Mouse (Mus musculus): Measurements from ENCODE around the gene Dcaf5. TPM values are rescaled to one million over a fixed set of nuclear protein-coding genes. Genes with fewer than 3 reads are reported as not detected.

Dcaf5 gene
- total RNA-seq, 4 experiments from 2014 or later = 30.8 to 46.6 (median 38.2) TPM

DNA sequence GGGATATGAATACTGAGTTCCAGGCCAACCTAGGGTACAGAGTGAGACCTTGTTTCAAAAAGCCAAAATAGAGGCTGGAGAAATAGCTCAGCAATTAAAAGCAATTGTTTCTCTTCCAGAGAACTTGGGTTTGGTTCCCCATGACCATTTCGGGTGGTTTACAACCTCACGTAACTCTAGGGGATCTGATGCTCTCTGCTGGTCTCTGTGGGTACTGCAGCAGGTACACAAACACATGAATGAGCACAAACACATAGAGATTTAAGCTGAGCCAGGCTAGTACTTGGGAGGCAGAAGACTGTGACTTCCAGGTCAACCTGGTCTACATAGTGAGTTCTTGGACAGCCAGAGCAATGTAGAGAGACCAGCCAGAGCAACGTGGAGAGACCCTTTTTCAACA lies 28.6 kb downstream of the Dcaf5 start:
- peak; percentile 26 for DNase-seq (ENCODE audit: low spot score)

DNA sequence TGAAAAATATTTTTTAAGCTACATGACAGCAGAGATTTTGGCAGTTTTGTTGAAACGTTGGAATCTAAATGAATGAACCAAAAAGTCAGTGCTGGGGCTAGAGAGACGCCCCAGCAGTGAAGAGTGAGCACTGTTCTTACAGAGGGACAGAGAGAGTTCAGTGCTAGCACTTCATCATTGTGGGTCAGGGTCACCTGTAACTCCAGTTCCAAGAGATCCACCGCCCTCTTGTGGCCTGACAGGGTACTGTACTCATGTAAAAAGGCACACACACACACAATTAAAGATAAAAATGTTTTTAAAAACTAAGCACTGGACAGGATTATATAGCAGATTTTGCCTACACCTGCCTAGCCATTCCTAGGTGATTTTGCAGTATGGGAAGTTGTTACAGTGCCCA lies 29.8 kb downstream of the Dcaf5 start:
- no peak for DNase-seq (ENCODE audit: low spot score)

DNA sequence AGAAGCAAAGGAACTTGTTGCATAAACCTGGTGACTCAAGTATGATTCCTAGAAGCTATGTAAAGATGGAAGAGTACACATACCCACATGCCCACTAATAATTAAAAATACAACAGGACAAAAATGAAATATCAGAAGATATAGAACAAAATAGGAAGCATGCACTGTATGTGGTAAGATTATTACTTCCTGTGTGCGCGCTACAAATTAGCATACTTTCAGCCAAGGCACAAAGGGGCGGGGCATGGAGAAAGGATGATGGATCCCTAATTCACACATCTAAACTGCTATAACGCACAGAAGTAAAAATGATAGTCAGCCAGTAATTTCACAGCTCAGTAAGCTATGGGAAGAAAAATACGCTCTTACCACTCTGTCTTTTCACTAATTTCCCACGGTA lies 32.3 kb downstream of the Dcaf5 start:
- no peak for DNase-seq (ENCODE audit: low spot score)

DNA sequence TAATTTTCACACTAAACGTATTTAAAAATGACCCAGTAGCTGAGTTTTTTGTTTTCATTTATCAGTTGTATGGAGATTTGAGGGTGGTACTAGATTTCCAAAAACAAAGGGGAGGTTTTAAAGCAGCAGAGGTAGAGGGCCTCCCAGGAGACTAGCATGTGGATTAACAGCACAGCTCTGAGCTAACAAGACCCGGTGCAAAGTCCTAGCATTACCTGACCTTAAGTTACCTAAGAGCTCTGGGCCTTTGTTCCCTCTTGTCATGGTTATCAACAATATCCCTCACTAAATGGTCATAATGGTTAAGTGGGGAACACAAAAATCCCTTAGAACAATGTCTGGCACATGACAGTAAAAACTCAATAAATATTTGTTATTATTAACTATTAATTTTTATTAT lies 37.3 kb downstream of the Dcaf5 start:
- DNase-seq (ENCODE audit: low spot score) = no peak

DNA sequence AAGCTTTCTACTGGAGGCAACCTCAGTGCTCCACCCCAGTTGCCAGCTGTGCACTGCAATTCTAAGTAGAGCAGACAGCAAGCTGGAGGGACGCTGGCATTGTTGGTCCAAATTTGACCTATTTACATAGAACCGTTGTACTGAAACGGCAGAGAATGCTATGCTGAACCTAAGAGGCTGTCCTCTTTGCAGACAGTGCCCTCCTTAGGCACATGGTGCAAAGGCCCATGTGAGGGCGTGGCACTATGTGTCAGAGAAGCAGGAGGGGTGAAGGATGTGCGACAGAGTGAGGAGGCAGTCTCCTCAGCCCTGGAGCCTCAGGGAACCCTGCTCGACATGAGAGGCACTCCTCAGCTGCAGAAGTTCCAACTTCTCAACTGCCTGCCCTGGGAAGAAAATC lies 40.0 kb downstream of the Dcaf5 start:
- no peak for DNase-seq (ENCODE audit: low spot score)

DNA sequence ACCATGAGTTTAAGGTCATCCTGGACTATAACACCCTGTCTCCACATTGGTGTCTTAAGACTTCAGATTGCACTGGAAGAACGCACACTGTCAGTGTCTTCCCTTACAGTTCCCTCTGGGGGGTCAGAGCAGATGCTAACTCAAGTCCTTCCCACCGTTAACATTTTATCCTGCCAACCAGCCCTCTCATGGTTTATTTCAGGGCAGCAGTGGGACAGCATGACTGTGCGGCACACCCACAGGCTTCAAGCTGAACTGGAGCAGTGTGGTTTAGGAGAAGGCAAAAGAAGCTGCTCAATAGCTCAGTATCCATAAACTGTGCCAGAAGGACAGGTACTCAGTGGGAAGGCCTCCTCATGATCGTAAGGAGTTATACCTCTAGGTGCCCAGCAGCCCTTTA lies 41.1 kb downstream of the Dcaf5 start:
- DNase-seq (ENCODE audit: low spot score) = no peak

DNA sequence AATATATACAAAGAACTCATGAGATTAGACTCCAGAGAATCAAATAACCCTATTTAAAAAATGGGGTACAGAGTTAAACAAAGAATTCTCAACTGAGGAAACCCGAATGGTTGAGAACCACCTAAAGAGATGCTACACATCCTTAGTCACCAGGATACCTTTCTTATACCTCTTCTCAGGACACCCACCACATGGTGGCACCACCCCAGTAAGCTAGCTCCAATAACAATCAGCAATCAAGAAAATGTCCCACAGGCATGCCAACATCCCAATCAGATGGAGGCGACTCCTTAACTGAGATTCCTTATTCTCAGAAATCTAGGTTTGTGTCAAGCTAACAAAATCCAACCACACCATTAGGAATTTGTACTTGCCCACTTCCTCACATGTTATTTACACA lies 42.4 kb downstream of the Dcaf5 start:
- no peak for DNase-seq (ENCODE audit: low spot score)

DNA sequence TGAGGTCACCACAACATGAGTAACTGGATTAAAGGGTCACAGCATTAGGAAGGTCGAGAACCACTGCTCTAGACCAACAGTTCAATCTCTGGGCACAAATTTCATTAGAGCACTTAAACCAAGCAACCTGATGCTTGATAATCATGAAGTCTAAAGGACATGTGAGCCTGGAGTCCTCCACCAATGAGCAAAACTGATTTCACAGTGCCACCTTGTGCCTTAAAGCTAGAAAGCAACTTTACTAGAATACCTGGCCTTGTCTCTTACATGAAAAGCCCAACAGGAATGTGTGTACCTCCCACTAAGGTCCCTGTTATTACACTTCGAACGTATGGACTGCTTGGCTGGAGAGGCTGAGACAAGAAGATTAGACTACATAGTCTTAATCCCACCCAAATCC lies 47.0 kb downstream of the Dcaf5 start:
- peak; percentile 27 for DNase-seq (ENCODE audit: low spot score)

DNA sequence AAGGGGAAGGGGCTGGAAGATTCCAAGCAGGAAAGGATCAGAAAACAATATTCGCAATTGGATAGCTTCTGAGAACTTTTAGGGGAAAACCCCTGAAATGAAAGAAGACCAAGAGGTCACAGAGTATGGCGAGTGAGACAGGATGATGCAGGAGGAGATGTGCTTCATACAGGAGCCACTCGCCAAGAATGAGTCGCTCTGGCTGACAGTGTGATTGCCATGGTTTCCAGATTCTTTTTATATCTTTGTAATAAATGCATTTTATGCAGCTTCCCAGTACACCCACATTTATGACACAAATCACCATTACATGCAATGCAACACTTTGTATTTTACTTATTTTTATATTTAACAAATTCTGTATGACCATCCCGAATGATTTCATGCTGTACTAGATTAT lies 49.1 kb downstream of the Dcaf5 start:
- DNase-seq (ENCODE audit: low spot score) = no peak

DNA sequence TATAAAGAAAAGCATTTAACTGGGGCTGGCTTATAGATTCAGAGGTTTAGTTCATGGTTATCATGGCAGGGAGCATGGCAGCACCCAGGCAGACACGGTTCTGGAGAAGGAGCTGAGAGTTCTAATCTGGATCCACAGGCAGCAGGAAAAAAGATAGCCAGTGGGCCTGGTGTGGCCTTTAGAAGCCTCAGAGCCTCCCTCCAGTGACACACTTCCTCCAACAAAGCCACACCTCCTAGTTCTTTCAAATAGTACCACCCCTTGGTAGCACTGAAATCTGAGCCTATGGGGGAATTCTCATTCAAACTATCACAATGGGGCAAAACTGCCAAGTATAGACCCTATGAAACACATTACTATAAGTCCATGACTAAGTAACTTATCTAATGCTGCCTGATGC lies 51.0 kb downstream of the Dcaf5 start:
- DNase-seq (ENCODE audit: low spot score) = no peak

DNA sequence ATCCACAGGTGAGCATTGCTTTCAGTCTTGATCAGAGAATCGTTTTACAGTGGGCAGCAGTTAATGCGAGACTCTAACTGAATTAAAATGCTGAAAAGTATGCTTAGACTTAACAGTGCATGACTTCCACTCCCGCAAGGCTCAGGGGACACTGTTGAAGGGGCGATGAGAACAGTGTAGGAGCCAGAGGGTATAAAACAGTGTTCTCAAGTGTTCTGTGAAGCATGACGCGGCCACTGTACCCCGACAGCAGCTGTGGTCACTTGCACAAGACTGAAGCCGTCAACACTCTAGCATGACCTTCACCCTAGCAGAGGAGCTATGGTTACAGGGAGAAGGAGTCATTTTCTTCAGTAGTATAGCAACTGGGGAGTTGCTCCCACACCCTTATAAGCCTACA lies 52.9 kb downstream of the Dcaf5 start:
- DNase-seq (ENCODE audit: low spot score) = no peak

DNA sequence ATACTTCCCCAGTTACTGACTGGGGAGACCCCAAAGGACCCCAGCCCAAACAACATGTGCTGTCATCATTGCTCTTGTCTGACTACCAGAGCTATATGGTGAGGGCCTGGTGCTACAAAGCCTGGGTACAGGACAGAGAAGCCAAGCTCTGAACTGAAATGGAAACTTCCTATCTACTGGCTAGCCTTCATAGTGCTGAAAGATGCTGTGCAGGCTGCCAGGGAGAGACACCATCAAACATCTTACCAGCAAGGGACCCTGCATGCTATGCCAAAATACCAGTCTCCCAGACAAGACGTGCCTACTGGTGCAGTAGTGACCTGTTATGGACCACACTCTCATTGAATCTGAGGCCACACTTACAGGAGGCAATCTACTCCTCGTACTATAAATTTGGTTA lies 53.6 kb downstream of the Dcaf5 start:
- peak; percentile 52 for DNase-seq (ENCODE audit: low spot score)

DNA sequence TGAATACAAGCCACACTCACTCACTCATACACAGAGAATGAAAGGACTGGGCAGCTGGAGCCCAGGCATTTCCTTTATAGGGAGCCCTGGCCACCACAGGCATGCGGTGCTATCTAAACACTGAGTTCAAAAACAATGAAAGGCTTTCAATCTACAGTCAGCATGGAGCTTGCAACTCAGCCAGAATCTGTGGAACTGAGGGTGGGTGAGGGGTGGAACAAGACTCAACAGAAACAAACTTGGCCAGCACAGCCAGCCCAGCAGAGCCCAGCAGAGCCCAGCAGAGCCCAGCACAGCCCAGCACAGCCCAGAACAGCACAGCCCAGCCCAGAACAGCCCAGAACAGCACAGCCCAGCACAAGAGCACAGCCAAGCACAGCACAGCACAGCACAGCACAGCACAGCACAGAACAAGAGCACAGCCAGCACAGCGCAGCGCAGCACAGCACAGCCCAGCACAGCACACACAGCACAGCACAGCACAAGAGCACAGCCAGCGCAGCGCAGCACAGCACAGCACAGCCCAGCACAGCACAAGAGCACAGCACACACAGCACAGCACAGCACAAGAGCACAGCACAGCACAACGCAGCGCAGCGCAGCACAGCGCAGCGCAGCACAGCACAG lies 56.5 kb downstream of the Dcaf5 start:
- no peak for DNase-seq (ENCODE audit: low spot score)

DNA sequence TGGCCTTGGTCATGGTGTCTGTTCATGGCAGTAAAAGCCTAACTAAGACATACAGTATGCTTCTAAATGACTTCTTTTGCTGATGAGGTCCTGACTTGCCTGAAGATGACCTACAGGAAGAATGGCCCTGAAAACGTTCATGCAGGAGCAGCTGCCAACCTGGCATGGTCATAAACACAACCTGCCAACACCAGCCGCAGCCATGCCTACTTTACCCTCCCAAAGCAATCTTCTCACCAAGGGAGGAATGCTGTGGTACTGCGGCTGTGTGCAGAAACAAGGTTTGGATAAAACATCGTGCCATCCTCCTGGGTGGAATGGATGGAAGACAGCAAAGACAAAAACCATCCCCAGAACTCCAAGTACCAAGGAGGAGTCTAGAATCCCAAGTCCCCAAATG lies 57.0 kb downstream of the Dcaf5 start:
- peak; percentile 24 for DNase-seq (ENCODE audit: low spot score)

DNA sequence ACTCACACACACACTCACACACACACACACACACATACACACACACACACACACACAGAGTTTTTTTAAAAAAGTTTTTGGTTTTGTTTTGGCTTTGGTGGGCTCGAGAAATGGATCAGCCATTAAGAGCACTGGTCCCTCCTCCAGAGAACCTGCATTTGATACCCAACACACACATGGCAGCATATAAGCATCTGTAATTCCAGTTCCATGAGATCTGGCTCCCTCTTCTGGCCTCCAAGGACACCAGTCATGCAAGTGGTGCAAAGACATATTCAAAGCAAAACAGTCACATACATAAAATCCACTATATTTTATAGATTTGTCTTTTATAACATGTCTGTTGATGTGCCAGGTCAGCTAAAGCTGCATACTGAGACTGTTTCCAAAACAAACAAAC lies 58.8 kb downstream of the Dcaf5 start:
- DNase-seq (ENCODE audit: low spot score) = no peak

DNA sequence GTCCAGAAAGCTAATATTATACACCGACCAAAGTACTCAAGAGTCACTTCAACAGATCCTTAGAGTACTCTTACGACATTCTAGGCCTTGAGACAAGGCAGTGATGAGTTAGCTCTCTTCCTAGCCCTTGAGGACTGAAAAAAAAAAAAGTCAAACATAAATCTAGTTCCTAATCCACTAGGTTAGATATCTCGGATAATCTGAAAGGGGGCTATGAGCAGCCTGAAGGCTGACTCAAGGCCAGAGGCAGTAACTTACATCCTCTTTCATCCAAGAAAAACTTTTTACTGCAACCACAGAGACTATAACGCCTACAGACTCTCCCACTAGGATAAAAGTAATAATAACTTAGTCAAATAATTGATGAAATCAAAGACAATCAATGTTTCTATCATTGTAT lies 60.7 kb downstream of the Dcaf5 start:
- no peak for DNase-seq (ENCODE audit: low spot score)

DNA sequence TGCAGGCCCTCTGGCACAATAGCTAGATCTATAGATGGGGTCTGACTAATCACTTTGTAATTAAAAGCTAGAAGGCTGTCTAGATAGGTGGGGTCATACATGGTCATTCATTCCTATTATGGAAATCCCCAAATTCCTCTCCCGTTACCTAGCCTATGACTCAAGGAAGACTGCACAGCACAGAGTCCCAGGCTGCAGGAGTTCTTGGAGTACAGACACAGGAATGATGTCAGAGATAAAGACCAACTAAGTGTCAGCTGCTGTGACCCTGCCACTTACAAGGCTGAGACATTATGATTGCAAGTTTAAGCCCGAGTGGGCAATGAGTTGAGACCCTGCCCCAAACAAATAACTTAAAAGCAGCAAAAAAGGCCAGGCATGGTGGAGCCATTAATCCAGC lies 61.7 kb downstream of the Dcaf5 start:
- DNase-seq (ENCODE audit: low spot score) = no peak

DNA sequence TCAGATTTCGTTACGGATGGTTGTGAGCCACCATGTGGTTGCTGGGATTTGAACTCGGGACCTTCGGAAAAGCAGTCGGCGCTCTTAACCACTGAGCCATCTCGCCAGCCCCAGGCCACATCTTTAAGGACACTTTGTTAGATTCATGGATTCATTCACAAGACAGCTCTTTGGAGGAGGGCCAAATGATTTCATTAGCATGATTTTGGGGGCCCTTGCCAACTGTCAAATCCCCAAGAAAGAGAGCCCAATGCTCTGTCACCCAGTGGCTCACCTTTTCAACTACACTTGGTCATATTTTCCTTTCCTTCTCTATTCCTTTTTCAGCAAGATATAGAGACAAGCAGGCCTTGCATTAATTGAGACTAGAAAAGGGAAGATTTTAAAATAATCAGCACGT lies 63.5 kb downstream of the Dcaf5 start:
- no peak for DNase-seq (ENCODE audit: low spot score)

DNA sequence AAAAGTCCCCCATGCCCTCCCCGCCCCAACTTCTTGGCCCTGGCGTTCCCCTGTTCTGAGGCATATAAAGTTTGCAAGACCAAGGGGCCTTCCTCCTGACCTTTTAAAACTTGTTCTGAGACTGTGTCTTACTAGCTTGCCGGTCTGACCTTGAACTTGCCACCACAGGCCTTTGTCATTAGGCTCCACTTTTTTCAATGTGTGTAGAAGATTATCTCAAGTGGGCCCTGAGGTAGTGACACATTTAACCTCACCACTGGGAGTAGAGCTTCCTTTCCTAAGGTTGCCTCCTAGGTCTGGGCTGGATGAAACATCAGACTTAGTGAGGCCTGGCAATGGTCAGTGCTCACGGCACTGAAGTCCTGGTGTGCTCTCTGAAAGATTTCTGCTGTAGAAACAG lies 69.2 kb downstream of the Dcaf5 start:
- no peak for DNase-seq (ENCODE audit: low spot score)

DNA sequence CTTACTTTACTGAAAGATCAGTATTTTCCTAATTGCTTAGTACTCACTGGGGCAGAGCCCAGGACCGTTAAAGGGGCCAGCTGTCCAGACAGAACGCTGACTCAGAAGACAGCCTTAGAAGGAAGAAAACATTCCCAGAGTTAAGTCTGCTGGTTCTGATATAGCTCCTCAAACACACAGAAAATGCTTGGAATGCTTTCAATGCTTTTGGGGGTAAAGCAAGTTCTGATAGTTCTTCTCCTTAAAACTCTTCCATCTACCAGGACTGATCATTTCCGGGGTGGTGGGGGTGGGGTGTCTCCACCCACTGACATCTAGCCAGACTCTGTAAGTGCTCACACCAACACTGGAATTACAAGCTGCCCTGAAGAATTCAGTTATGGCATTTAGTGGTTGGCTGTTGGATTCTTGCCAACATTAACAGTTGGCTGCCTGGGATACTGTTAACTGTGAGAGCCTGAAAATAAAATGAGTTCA lies 70.4 kb downstream of the Dcaf5 start:
- DNase-seq (ENCODE audit: low spot score) = peak; percentile 35

DNA sequence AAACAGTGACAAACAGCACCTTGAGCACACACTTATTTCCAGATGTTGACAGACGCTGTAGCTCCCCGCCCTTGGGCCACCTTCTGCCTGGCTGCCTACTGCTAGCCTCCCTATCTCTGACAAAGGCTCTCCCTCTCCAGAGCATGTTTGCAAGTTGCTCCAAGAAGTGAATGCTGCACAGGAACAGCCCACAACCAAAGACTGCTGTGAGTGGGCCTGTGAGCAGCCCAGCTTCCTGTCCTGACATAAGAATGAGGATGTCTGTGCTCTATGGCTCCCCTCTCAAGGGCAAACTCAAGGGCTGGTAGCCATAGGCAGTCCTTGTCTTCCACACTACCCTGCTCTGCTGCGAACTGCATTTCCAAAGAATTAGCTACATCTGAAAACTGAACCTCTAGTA lies 71.1 kb downstream of the Dcaf5 start:
- DNase-seq (ENCODE audit: low spot score) = no peak

DNA sequence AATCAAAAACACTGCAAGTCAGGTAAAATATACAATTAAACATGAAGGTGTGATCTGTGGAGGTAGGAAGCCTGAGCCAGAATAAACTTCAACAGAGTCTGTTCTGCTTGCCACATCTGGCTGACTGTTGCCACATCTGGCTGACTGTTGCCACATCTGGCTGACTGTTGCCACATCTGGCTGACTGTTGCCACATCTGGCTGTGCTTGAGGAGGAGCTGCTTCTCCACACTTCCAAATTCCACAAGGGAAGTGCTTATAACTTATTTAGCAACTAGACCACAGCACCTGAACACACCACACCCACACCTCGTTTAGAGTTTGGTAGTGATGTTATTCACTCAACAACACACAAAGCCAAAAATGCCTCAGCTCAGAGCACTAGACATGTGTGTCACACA lies 74.7 kb downstream of the Dcaf5 start:
- no peak for DNase-seq (ENCODE audit: low spot score)

DNA sequence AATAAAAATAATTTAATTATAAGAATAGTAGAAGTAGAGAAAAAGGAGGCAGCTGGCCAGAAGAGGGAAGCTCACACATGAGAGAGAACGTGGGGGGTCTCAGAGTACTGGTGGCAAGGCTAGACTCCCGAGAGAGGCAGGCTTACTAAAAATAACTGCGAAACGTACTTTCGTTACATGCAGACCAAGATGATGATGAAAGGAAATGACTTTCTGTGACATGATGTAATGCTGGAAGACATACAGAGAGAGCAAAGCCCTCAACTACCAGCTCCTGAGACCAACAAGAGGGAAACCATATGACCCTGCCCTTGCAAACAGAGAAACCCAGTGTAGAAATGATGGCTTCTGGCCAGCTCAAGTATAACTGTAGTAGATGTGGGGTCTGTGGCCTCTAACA lies 76.1 kb downstream of the Dcaf5 start:
- no peak for DNase-seq (ENCODE audit: low spot score)

DNA sequence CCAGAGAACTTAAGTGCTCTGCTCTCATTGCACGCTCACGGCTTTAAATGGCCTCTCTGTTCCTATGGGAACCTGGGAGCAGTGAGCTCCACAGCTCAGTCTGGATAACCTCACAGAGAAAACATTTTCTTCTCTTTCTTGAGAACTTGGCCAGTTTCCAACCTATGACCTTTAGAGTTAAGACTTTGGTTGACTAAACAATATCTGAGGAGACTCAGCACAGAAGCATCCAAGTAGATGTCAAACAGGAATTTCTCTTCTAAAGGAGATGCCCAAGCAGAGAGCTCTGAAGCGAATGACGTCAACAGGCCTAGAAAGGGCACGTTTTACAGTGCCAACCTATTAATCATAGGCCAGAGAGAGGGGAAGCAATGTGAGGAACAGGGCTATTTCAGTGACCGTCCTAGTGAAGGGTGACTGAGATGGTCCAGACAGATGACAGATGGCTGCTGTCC lies 91.6 kb downstream of the Dcaf5 start:
- DNase-seq (ENCODE audit: low spot score) = peak; percentile 46
